Mouse (Mus musculus): ENCODE results near the gene Mbnl2. TPM values are rescaled to one million over a fixed set of nuclear protein-coding genes. Genes with fewer than 3 reads are reported as not detected.
A peak's percentile ranks its signal among the peaks of the same experiment; 100 is the strongest.

Mbnl2 gene
- polyA plus RNA-seq, 1 experiment = 41.7 TPM

GRCm38 (mm10) chr14:120441836-120442235 lies 166.4 kb downstream of the Mbnl2 start:
- Histone ChIP-seq H3K36me3 (ENCODE audit: control insufficient read depth, insufficient read depth, low read length) (no peaks in the 10 kb centered on the region), H3K4me3 (ENCODE audit: low read depth, low read length) (no peak overlapping the region), H3K27ac (ENCODE audit: insufficient read depth, low read depth, low read length) (peak overlapping the region; percentile 71), H3K27me3 (ENCODE audit: control insufficient read depth, insufficient read depth, low read length) (no peaks in the 10 kb centered on the region), H3K4me1 (ENCODE audit: control insufficient read depth, insufficient read depth, insufficient read length, low read length) (peaks cover 6% of the 10 kb centered on the region; the same call in 1 of the 2 replicates)
- TF ChIP-seq POLR2A (IDR thresholded peaks at IDR 0.05; ENCODE audit: low read depth, low read length) (no peak), CTCF (IDR thresholded peaks at IDR 0.05; ENCODE audit: extremely low read depth, insufficient read length, insufficient replicate concordance, low read depth, low read length) (no peak)
- 29% methylated on average over 13 of the region's 13 CpGs for WGBS

GRCm38 (mm10) chr14:120454221-120454620 lies 178.8 kb downstream of the Mbnl2 start:
- no peaks in the 10 kb centered on the region for H3K36me3 ChIP-seq (ENCODE audit: control insufficient read depth, insufficient read depth, low read length)
- no peak overlapping the region for H3K4me3 ChIP-seq (ENCODE audit: low read depth, low read length)
- TF ChIP-seq POLR2A (IDR thresholded peaks at IDR 0.05; ENCODE audit: low read depth, low read length) (no peak), CTCF (IDR thresholded peaks at IDR 0.05; ENCODE audit: extremely low read depth, insufficient read length, insufficient replicate concordance, low read depth, low read length) (no peak)
- H3K27ac ChIP-seq (ENCODE audit: insufficient read depth, low read depth, low read length) = no peak overlapping the region
- H3K4me1 ChIP-seq (ENCODE audit: control insufficient read depth, insufficient read depth, insufficient read length, low read length) = no peaks in the 10 kb centered on the region
- 93% methylated on average over 7 of the region's 7 CpGs for WGBS
- H3K27me3 ChIP-seq (ENCODE audit: control insufficient read depth, insufficient read depth, low read length) = no peaks in the 10 kb centered on the region

- whole genome bisulfite sequencing = 95% methylated on average over 3 of the region's 3 CpGs
- Histone ChIP-seq H3K36me3 (ENCODE audit: control insufficient read depth, insufficient read depth, low read length) (no peaks in the 10 kb centered on the region), H3K4me3 (ENCODE audit: low read depth, low read length) (no peak overlapping the region), H3K27me3 (ENCODE audit: control insufficient read depth, insufficient read depth, low read length) (no peaks in the 10 kb centered on the region), H3K4me1 (ENCODE audit: control insufficient read depth, insufficient read depth, insufficient read length, low read length) (peaks cover 2% of the 10 kb centered on the region; the same call in 1 of the 2 replicates), H3K27ac (ENCODE audit: insufficient read depth, low read depth, low read length) (no peak overlapping the region)
- no peak for TF ChIP-seq POLR2A (IDR thresholded peaks at IDR 0.05; ENCODE audit: low read depth, low read length)
- no peak for TF ChIP-seq CTCF (IDR thresholded peaks at IDR 0.05; ENCODE audit: extremely low read depth, insufficient read length, insufficient replicate concordance, low read depth, low read length)
Observed at GRCm38 (mm10) chr14:120463938-120464727, 188.7 kb downstream of the Mbnl2 start.

- no peak overlapping the region for H3K4me3 ChIP-seq (ENCODE audit: low read depth, low read length)
- WGBS = 83% methylated on average over 4 of the region's 4 CpGs
- H3K27ac ChIP-seq (ENCODE audit: insufficient read depth, low read depth, low read length) = no peak overlapping the region
- no peak for TF ChIP-seq POLR2A (IDR thresholded peaks at IDR 0.05; ENCODE audit: low read depth, low read length)
- TF ChIP-seq CTCF (IDR thresholded peaks at IDR 0.05; ENCODE audit: extremely low read depth, insufficient read length, insufficient replicate concordance, low read depth, low read length) = no peak
- H3K36me3 ChIP-seq (ENCODE audit: control insufficient read depth, insufficient read depth, low read length) = no peaks in the 10 kb centered on the region
- H3K27me3 ChIP-seq (ENCODE audit: control insufficient read depth, insufficient read depth, low read length) = no peaks in the 10 kb centered on the region
- peaks cover 2% of the 10 kb centered on the region; the same call in 1 of the 2 replicates for H3K4me1 ChIP-seq (ENCODE audit: control insufficient read depth, insufficient read depth, insufficient read length, low read length)
Observed at GRCm38 (mm10) chr14:120466816-120467215, 191.3 kb downstream of the Mbnl2 start.

GRCm38 (mm10) chr14:120469126-120469790 lies 193.8 kb downstream of the Mbnl2 start:
- Histone ChIP-seq H3K27ac (ENCODE audit: insufficient read depth, low read depth, low read length) (no peak overlapping the region), H3K4me3 (ENCODE audit: low read depth, low read length) (no peak overlapping the region), H3K27me3 (ENCODE audit: control insufficient read depth, insufficient read depth, low read length) (no peaks in the 10 kb centered on the region), H3K36me3 (ENCODE audit: control insufficient read depth, insufficient read depth, low read length) (no peaks in the 10 kb centered on the region), H3K4me1 (ENCODE audit: control insufficient read depth, insufficient read depth, insufficient read length, low read length) (peaks cover 2% of the 10 kb centered on the region; the same call in 1 of the 2 replicates)
- TF ChIP-seq CTCF (IDR thresholded peaks at IDR 0.05; ENCODE audit: extremely low read depth, insufficient read length, insufficient replicate concordance, low read depth, low read length) (no peak), POLR2A (IDR thresholded peaks at IDR 0.05; ENCODE audit: low read depth, low read length) (no peak)
- WGBS = 80% methylated on average over 14 of the region's 14 CpGs

- Histone ChIP-seq H3K4me3 (ENCODE audit: low read depth, low read length) (no peak overlapping the region), H3K27ac (ENCODE audit: insufficient read depth, low read depth, low read length) (no peak overlapping the region), H3K27me3 (ENCODE audit: control insufficient read depth, insufficient read depth, low read length) (no peaks in the 10 kb centered on the region), H3K4me1 (ENCODE audit: control insufficient read depth, insufficient read depth, insufficient read length, low read length) (no peaks in the 10 kb centered on the region), H3K36me3 (ENCODE audit: control insufficient read depth, insufficient read depth, low read length) (no peaks in the 10 kb centered on the region)
- WGBS = 63% methylated on average over 7 of the region's 7 CpGs
- TF ChIP-seq POLR2A (IDR thresholded peaks at IDR 0.05; ENCODE audit: low read depth, low read length) = no peak
Observed at GRCm38 (mm10) chr14:120476186-120476697, 200.8 kb downstream of the Mbnl2 start.

Measured in small intestine, adult 2 months (tissue).